Mouse (Mus musculus): ENCODE results near the gene Dqx1. TPM values are rescaled to one million over a fixed set of nuclear protein-coding genes. Genes with fewer than 3 reads are reported as not detected.
A peak's percentile ranks its signal among the peaks of the same experiment; 100 is the strongest.

Gene Dqx1
- polyA plus RNA-seq, 1 experiment from 2014 or later: 24.0 TPM

DNA sequence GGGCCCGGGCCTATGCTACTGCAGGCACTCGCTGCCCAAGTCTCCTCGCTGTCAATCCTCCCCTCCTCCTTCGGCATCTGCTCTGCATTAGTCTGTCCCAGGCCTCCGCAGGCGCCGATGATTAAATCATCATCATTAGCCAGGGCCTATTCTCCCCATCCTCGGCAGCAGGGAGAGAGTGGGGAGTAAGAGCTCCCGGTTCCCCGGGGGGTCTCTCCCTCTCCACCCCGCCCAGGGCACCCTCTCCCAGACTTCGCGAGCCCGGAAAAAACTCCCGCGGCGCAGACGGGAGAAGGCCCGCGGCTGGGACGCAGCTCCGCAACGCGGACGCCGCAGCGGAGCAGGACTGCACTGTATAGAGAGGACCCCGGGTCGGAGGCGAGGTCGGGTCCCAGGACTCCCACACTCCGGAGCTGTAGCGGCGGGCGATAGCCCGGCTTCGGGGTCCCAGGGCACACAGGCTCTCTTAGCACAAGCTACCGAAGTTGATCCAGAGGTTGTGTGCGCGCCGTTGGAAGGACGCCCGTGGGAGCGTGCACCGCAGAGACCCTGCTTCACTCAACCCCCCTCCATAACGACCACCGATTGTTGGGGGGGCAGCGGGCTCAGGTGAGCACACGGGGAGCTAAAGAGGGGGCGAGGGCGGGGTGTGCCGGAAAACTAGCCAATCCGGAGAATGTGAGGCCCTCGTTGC lies 20.1 kb downstream of the Dqx1 start, which contains the start of gene Pcgf1:
Gene Pcgf1 (plus strand): TSS at position 240 of the 694 bp plus-strand sequence.
- under 1% methylated on average over 54 of the region's 54 CpGs for WGBS
- H3K27me3 ChIP-seq (replicated peaks; ENCODE audit: control insufficient read depth, insufficient read depth, low read length): peaks cover 29% of the 10 kb centered on the region
- peaks cover 4% of the 10 kb centered on the region for H3K36me3 ChIP-seq (ENCODE audit: control insufficient read depth, insufficient read depth, low read length)
- peaks cover 8% of the 10 kb centered on the region; the same call in 1 of the 2 replicates for H3K4me1 ChIP-seq (ENCODE audit: control insufficient read depth, insufficient read depth, low read length)
- H3K9ac ChIP-seq (ENCODE audit: low read depth, low read length): peak within 1 kb of the TSS; percentile 88
- peak within 1 kb of the TSS; percentile 85 for H3K4me3 ChIP-seq (ENCODE audit: low read length)
- no peaks in the 10 kb centered on the region for H3K9me3 ChIP-seq (ENCODE audit: control insufficient read depth, low read length)
- peak within 1 kb of the TSS; percentile 97 for H3K4me2 ChIP-seq (ENCODE audit: low read depth, low read length)
- peak; percentile 71 for ATAC-seq
- H3K27ac ChIP-seq (ENCODE audit: low read length): peak within 1 kb of the TSS; percentile 78

DNA sequence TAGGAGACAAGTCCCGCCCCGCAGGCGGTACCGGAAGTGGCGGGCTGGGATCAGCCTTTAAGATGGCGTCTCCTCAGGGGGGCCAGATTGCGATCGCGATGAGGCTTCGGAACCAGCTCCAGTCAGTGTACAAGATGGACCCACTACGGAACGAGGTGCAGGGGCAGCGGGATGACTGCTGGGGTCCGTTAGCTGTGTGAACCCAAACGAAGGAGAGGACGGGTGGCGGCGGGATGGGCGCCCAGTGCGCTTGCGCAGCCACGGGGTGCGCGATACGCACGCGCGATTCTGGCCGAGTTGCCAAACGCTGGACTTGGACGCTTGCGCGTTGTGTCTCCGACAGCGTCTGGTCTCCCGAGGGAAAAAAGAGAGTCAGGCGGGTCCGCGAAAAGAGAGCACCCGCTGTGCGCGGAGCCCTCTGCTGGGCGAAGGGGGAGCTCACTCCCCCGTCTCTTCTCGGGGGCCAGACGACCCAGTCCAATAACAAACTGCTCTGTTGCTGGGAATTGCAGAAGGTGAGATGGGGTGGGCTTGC lies 20.7 kb downstream of the Dqx1 start:
- peaks cover 8% of the 10 kb centered on the region; the same call in 1 of the 2 replicates for H3K4me1 ChIP-seq (ENCODE audit: control insufficient read depth, insufficient read depth, low read length)
- H3K4me2 ChIP-seq (ENCODE audit: low read depth, low read length): peak overlapping the region; percentile 85
- ATAC-seq: peak; percentile 95
- H3K9ac ChIP-seq (ENCODE audit: low read depth, low read length): peak overlapping the region; percentile 88
- H3K27ac ChIP-seq (ENCODE audit: low read length): peak overlapping the region; percentile 78
- peaks cover 30% of the 10 kb centered on the region for H3K27me3 ChIP-seq (replicated peaks; ENCODE audit: control insufficient read depth, insufficient read depth, low read length)
- no peaks in the 10 kb centered on the region for H3K9me3 ChIP-seq (ENCODE audit: control insufficient read depth, low read length)
- peak overlapping the region; percentile 85 for H3K4me3 ChIP-seq (ENCODE audit: low read length)
- WGBS: under 1% methylated on average over 46 of the region's 46 CpGs
- peaks cover 4% of the 10 kb centered on the region for H3K36me3 ChIP-seq (ENCODE audit: control insufficient read depth, insufficient read depth, low read length)

DNA sequence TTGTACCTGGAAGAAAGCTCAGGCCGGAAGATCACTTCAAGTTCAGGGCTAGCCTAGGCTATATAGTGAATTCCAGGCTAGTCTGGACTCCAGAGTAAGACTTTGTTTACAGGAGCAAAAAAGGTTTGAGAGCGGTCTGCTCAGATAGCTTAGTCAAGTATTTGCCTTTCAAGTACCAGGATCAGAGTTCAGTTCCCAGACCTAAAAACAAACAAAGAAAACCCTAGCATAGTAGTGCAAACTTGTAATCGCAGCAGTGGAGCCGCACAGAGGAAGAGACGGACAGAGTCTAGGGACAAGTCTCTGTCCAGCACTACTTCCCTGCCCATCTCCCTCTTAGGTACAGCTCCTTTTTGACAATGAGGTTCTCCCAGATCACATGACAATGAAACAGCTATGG lies 22.6 kb downstream of the Dqx1 start:
- H3K36me3 ChIP-seq (ENCODE audit: control insufficient read depth, insufficient read depth, low read length): peaks cover 4% of the 10 kb centered on the region
- no peaks in the 10 kb centered on the region for H3K9me3 ChIP-seq (ENCODE audit: control insufficient read depth, low read length)
- 89% methylated on average over 5 of the region's 5 CpGs for WGBS
- no peak overlapping the region for H3K4me2 ChIP-seq (ENCODE audit: low read depth, low read length)
- H3K4me3 ChIP-seq (ENCODE audit: low read length): no peak overlapping the region
- no peak for ATAC-seq
- H3K27me3 ChIP-seq (replicated peaks; ENCODE audit: control insufficient read depth, insufficient read depth, low read length): peaks cover 33% of the 10 kb centered on the region
- H3K9ac ChIP-seq (ENCODE audit: low read depth, low read length): no peak overlapping the region
- peaks cover 8% of the 10 kb centered on the region; the same call in 1 of the 2 replicates for H3K4me1 ChIP-seq (ENCODE audit: control insufficient read depth, insufficient read depth, low read length)
- H3K27ac ChIP-seq (ENCODE audit: low read length): no peak overlapping the region

DNA sequence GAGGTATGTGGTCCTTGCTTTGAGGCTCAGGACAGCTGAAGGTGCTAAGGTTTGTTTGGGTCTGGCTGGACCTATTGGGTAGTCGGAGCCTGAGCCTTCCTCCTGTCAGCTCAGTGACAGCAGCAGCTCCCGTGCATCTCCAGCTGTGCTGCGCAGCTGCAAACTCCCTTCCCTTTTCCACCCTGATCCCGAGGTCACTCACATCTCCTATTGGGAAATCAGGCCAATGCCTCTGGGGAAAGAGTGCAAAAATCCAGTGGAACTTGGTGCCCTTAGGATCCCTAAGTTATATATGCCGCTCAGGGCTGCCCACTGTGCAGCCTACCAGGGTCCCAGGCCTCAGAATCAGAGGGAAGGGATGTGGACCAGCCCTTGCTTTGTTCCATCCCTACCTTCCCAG lies 25.9 kb downstream of the Dqx1 start:
- WGBS: 35% methylated on average over 5 of the region's 5 CpGs
- Histone ChIP-seq H3K4me3 (ENCODE audit: low read length) (no peak overlapping the region), H3K4me1 (ENCODE audit: control insufficient read depth, insufficient read depth, low read length) (peaks cover 25% of the 10 kb centered on the region), H3K4me2 (ENCODE audit: low read depth, low read length) (no peak overlapping the region), H3K36me3 (ENCODE audit: control insufficient read depth, insufficient read depth, low read length) (peaks cover 4% of the 10 kb centered on the region), H3K27me3 (replicated peaks; ENCODE audit: control insufficient read depth, insufficient read depth, low read length) (peaks cover 58% of the 10 kb centered on the region), H3K27ac (ENCODE audit: low read length) (no peak overlapping the region), H3K9me3 (ENCODE audit: control insufficient read depth, low read length) (no peaks in the 10 kb centered on the region), H3K9ac (ENCODE audit: low read depth, low read length) (no peak overlapping the region)
- no peak for ATAC-seq

DNA sequence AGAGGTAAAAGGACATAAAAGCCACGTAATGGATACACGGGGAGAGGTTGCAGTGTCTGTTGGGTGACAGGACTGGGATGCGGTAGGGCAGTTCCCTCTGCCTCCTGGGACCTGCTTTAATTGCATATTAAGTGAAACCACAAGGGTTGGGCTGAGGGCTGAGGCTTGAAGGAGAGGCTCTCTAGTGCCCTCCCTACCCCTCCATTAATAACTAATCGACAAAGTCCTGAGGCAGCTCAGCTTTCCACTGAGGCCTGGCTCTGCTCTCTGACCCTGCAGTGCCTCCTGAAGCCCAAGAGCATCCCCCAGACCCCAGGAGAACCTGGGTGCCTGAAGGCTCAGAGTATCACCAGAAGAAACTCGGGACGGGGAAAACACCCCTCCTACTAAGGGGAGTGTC lies 26.8 kb downstream of the Dqx1 start:
- Histone ChIP-seq H3K4me1 (ENCODE audit: control insufficient read depth, insufficient read depth, low read length) (peaks cover 17% of the 10 kb centered on the region), H3K9ac (ENCODE audit: low read depth, low read length) (no peak overlapping the region), H3K27ac (ENCODE audit: low read length) (no peak overlapping the region), H3K4me3 (ENCODE audit: low read length) (no peak overlapping the region), H3K9me3 (ENCODE audit: control insufficient read depth, low read length) (no peaks in the 10 kb centered on the region), H3K36me3 (ENCODE audit: control insufficient read depth, insufficient read depth, low read length) (peaks cover 4% of the 10 kb centered on the region), H3K4me2 (ENCODE audit: low read depth, low read length) (no peak overlapping the region), H3K27me3 (replicated peaks; ENCODE audit: control insufficient read depth, insufficient read depth, low read length) (peaks cover 65% of the 10 kb centered on the region)
- WGBS: 15% methylated on average over 6 of the region's 6 CpGs
- no peak for ATAC-seq

DNA sequence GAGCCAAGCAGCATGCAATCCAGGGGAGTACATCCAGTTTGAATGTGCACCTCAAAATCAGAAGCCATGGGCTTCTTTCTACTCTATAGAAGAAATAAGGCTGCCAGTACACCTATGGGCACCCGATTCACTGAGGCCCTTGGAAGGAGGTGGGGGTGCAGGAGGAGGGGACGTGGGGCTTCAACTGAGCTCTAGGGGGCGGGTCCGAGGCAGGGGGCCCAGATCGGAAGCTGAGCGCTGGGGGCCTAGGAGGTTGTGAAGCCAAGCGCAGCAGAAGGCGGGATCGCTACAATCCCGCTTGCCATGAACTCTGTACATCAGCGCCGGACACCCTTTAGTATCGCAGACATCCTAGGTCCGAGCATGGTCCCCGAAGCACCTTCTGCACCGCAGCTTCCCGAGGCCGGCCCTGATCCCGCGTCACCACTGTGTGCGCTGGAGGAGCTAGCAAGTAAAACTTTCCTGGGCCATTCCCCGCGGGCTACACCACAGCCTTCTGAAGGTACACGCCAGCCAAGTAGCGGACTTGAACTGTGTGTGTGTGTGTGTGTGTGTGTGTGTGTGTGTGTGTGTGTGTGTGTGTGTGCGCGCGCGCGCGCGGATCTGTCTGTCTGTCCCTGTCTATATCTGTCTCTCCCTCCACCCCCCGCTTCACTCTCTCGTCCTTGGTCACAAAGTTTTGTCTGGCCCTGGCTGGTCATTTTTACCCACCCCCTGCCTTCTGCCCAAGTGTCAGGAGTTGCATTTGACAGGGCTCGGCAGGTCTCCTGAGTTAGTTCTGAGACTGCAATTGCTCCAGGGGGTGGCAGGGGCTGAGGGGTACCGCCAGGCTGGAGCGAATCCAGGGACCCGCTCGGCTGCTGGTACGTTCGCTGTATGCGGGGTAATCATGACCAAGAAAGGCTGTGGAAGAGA lies 28.7 kb downstream of the Dqx1 start, which contains the start of gene Lbx2:
Gene Lbx2 (plus strand): TSS at position 247 of the 915 bp plus-strand sequence.
- no peak within 1 kb of the TSS for H3K27ac ChIP-seq (ENCODE audit: low read length)
- H3K4me3 ChIP-seq (ENCODE audit: low read length): peak within 1 kb of the TSS; percentile 32
- peaks cover 16% of the 10 kb centered on the region for H3K4me1 ChIP-seq (ENCODE audit: control insufficient read depth, insufficient read depth, low read length)
- WGBS: 4% methylated on average over 42 of the region's 42 CpGs
- H3K4me2 ChIP-seq (ENCODE audit: low read depth, low read length): peak within 1 kb of the TSS; percentile 33
- H3K9me3 ChIP-seq (ENCODE audit: control insufficient read depth, low read length): no peaks in the 10 kb centered on the region
- peaks cover 70% of the 10 kb centered on the region for H3K27me3 ChIP-seq (replicated peaks; ENCODE audit: control insufficient read depth, insufficient read depth, low read length)
- peaks cover 4% of the 10 kb centered on the region for H3K36me3 ChIP-seq (ENCODE audit: control insufficient read depth, insufficient read depth, low read length)
- ATAC-seq: no peak
- 0 out of 2 replicates have a peak within 1 kb of the TSS, but pooled peaks have one; percentile 23 for H3K9ac ChIP-seq (ENCODE audit: low read depth, low read length)

DNA sequence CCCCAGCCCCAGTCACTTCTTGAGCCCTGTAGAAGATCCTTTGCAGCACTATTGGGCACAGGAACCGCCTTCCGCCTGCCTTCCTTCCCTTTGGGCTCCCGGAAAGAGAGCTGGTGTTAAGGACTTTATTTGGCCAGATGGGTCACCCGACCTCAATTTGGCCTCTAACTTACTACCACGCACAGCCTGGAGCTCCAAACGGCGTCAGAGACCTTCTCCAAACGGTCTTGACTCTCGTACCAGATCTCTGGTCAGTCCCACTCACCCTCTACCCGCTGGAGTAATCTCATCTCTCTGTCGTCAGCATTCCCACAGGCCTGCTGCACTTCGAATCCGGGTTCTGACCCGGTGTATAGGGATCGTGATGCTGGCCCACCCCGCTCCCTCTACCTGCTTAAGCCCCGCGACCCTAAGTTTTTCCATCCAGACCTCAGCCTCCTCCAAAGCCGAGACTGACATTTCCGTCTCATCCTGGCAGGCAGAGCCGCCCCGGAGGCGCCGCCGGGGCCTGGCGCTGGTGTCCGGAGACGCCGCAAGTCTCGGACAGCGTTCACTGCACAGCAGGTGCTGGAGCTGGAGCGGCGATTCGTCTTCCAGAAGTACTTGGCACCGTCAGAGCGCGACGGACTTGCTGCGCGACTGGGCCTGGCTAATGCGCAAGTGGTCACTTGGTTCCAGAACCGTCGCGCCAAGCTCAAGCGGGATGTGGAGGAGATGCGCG lies 29.7 kb downstream of the Dqx1 start:
- no peak overlapping the region for H3K9ac ChIP-seq (ENCODE audit: low read depth, low read length)
- WGBS: 3% methylated on average over 47 of the region's 47 CpGs

DNA sequence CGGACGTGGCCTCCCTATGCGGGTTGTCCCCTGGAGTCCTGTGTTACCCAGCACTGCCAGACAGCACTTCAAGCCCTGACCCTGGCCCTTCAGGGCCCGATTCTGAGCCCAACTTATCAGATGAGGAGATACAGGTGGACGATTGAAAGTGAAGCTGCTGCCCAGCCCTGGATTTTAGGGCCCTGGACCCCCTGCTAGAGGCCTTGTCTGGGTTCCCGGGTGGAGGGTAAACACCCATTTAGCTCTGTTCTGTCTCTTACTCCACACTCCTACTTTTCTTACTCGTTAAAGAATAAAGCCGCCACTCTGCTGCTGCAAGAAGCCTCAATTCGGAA lies 30.2 kb downstream of the Dqx1 start:
- Histone ChIP-seq H3K4me3 (ENCODE audit: low read length) (0 out of 2 replicates have a peak overlapping the region, but pooled peaks have one; percentile 32), H3K27me3 (replicated peaks; ENCODE audit: control insufficient read depth, insufficient read depth, low read length) (peaks cover 65% of the 10 kb centered on the region), H3K4me1 (ENCODE audit: control insufficient read depth, insufficient read depth, low read length) (peaks cover 16% of the 10 kb centered on the region), H3K9me3 (ENCODE audit: control insufficient read depth, low read length) (no peaks in the 10 kb centered on the region), H3K9ac (ENCODE audit: low read depth, low read length) (no peak overlapping the region), H3K36me3 (ENCODE audit: control insufficient read depth, insufficient read depth, low read length) (no peaks in the 10 kb centered on the region), H3K27ac (ENCODE audit: low read length) (no peak overlapping the region), H3K4me2 (ENCODE audit: low read depth, low read length) (peak overlapping the region; percentile 33; the same call in 1 of the 2 replicates)
- WGBS: 14% methylated on average over 9 of the region's 9 CpGs
- no peak for ATAC-seq

More for the DNA sequence above, 29.7 kb downstream of the Dqx1 start:
- no peaks in the 10 kb centered on the region for H3K36me3 ChIP-seq (ENCODE audit: control insufficient read depth, insufficient read depth, low read length)
- H3K9me3 ChIP-seq (ENCODE audit: control insufficient read depth, low read length): no peaks in the 10 kb centered on the region
- peak overlapping the region; percentile 33 for H3K4me2 ChIP-seq (ENCODE audit: low read depth, low read length)
- H3K27ac ChIP-seq (ENCODE audit: low read length): no peak overlapping the region
- peaks cover 69% of the 10 kb centered on the region for H3K27me3 ChIP-seq (replicated peaks; ENCODE audit: control insufficient read depth, insufficient read depth, low read length)
- peaks cover 16% of the 10 kb centered on the region for H3K4me1 ChIP-seq (ENCODE audit: control insufficient read depth, insufficient read depth, low read length)
- peak overlapping the region; percentile 32 for H3K4me3 ChIP-seq (ENCODE audit: low read length)
- no peak for ATAC-seq

Data from intestine, embryonic 16.5 days (tissue).